Mouse (Mus musculus) thymus, adult 2 months (tissue): ENCODE measurements at regions not wholly inside any gene's neighbourhood (a gene's known extent, or its start where the extent isn't known, plus 50 kb on each side); places are given as distances from the start of the nearest gene placed in this dataset.

Source experiments
- CTCF ChIP-seq: fragments of 200-500 bp; IDR thresholded peaks from 2 replicates; pipeline ENCODE4 v1.5.1; 2012; ENCODE audit warnings: mild to moderate bottlenecking, control low read depth, low read length, moderate library complexity, borderline replicate concordance; ENCODE audit not compliant: control insufficient read depth, poor library complexity, insufficient read depth; ENCODE audit errors: extremely low read depth
- POLR2A ChIP-seq: fragments of 200-500 bp; IDR thresholded peaks from 2 replicates; pipeline ENCODE4 v1.6.1; 2012; ENCODE audit warnings: mild to moderate bottlenecking, low read length, control low read depth, moderate library complexity; ENCODE audit not compliant: control insufficient read depth, poor library complexity, insufficient read depth; ENCODE audit errors: extremely low read depth

GRCm38 (mm10) chr1:51660531-51660930 is 182.3 kb upstream of the Nabp1 start:
- no peak for TF ChIP-seq CTCF
- TF ChIP-seq POLR2A = no peak
